Mouse (Mus musculus): ENCODE results near the gene Hpca. TPM values are rescaled to one million over a fixed set of nuclear protein-coding genes. Genes with fewer than 3 reads are reported as not detected.
A peak's percentile ranks its signal among the peaks of the same experiment; 100 is the strongest.

Hpca gene
- polyA plus RNA-seq, 1 experiment from 2014 or later: 16.8 TPM

- WGBS: 63% methylated on average over 13 of the region's 13 CpGs
- Histone ChIP-seq H3K9me3 (replicated peaks; ENCODE audit: control insufficient read depth, low read length) (no peaks in the 10 kb centered on the region), H3K4me3 (ENCODE audit: low read depth, low read length) (no peak overlapping the region), H3K4me1 (ENCODE audit: control insufficient read depth, insufficient read depth, low read length) (peaks cover 28% of the 10 kb centered on the region), H3K27me3 (replicated peaks; ENCODE audit: control insufficient read depth, insufficient read depth, low read length) (no peaks in the 10 kb centered on the region), H3K27ac (ENCODE audit: low read depth, low read length) (no peak overlapping the region), H3K36me3 (ENCODE audit: control insufficient read depth, insufficient read depth, low read length) (no peaks in the 10 kb centered on the region), H3K9ac (ENCODE audit: low read length) (no peak overlapping the region), H3K4me2 (ENCODE audit: low read length) (no peak overlapping the region)
- ATAC-seq: no peak
- DNase-seq (ENCODE audit: low spot score): peak; percentile 68
Measured at GRCm38 (mm10) chr4:129128582-129129338, 6.9 kb upstream of the Hpca start.

GRCm38 (mm10) chr4:129125736-129126451, 4.1 kb upstream of the Hpca start:
- Histone ChIP-seq H3K27me3 (replicated peaks; ENCODE audit: control insufficient read depth, insufficient read depth, low read length) (peaks cover 11% of the 10 kb centered on the region; the same call in 1 of the 2 replicates), H3K9ac (ENCODE audit: low read length) (no peak overlapping the region), H3K27ac (ENCODE audit: low read depth, low read length) (no peak overlapping the region), H3K36me3 (ENCODE audit: control insufficient read depth, insufficient read depth, low read length) (no peaks in the 10 kb centered on the region), H3K4me2 (ENCODE audit: low read length) (peak overlapping the region; percentile 40), H3K9me3 (replicated peaks; ENCODE audit: control insufficient read depth, low read length) (no peaks in the 10 kb centered on the region), H3K4me3 (ENCODE audit: low read depth, low read length) (peak overlapping the region; percentile 15; the same call in 1 of the 2 replicates), H3K4me1 (ENCODE audit: control insufficient read depth, insufficient read depth, low read length) (peaks cover 41% of the 10 kb centered on the region)
- DNase-seq (ENCODE audit: low spot score): no peak
- ATAC-seq: no peak
- 7% methylated on average over 19 of the region's 19 CpGs for WGBS

- Histone ChIP-seq H3K27ac (ENCODE audit: low read depth, low read length) (peak overlapping the region; percentile 52; the same call in 1 of the 2 replicates), H3K9ac (ENCODE audit: low read length) (no peak overlapping the region), H3K27me3 (replicated peaks; ENCODE audit: control insufficient read depth, insufficient read depth, low read length) (peaks cover 19% of the 10 kb centered on the region), H3K4me2 (ENCODE audit: low read length) (peak overlapping the region; percentile 40), H3K36me3 (ENCODE audit: control insufficient read depth, insufficient read depth, low read length) (no peaks in the 10 kb centered on the region), H3K4me3 (ENCODE audit: low read depth, low read length) (no peak overlapping the region), H3K4me1 (ENCODE audit: control insufficient read depth, insufficient read depth, low read length) (peaks cover 43% of the 10 kb centered on the region), H3K9me3 (replicated peaks; ENCODE audit: control insufficient read depth, low read length) (no peaks in the 10 kb centered on the region)
- whole genome bisulfite sequencing: 6% methylated on average over 13 of the region's 13 CpGs
- peak; percentile 60 for ATAC-seq
- peak; percentile 85 for DNase-seq (ENCODE audit: low spot score)
Measured at GRCm38 (mm10) chr4:129124652-129125146, 2.9 kb upstream of the Hpca start.

GRCm38 (mm10) chr4:129122719-129123118, 883 bp upstream of the Hpca start:
- H3K9ac ChIP-seq (ENCODE audit: low read length): no peak overlapping the region
- WGBS: 35% methylated on average over 8 of the region's 8 CpGs
- no peak overlapping the region for H3K4me2 ChIP-seq (ENCODE audit: low read length)
- H3K27me3 ChIP-seq (replicated peaks; ENCODE audit: control insufficient read depth, insufficient read depth, low read length): peaks cover 21% of the 10 kb centered on the region
- ATAC-seq (0 out of 2 replicates have a peak, but pooled peaks have one; percentile 30), DNase-seq (ENCODE audit: low spot score) (no peak)
- no peak overlapping the region for H3K4me3 ChIP-seq (ENCODE audit: low read depth, low read length)
- H3K36me3 ChIP-seq (ENCODE audit: control insufficient read depth, insufficient read depth, low read length): no peaks in the 10 kb centered on the region
- H3K4me1 ChIP-seq (ENCODE audit: control insufficient read depth, insufficient read depth, low read length): peaks cover 34% of the 10 kb centered on the region
- H3K9me3 ChIP-seq (replicated peaks; ENCODE audit: control insufficient read depth, low read length): no peaks in the 10 kb centered on the region
- no peak overlapping the region for H3K27ac ChIP-seq (ENCODE audit: low read depth, low read length)

- Histone ChIP-seq H3K27me3 (replicated peaks; ENCODE audit: control insufficient read depth, insufficient read depth, low read length) (peaks cover 21% of the 10 kb centered on the region), H3K4me3 (ENCODE audit: low read depth, low read length) (no peak overlapping the region), H3K9me3 (replicated peaks; ENCODE audit: control insufficient read depth, low read length) (no peaks in the 10 kb centered on the region), H3K9ac (ENCODE audit: low read length) (no peak overlapping the region), H3K27ac (ENCODE audit: low read depth, low read length) (no peak overlapping the region), H3K4me2 (ENCODE audit: low read length) (peak overlapping the region; percentile 91; the same call in 1 of the 2 replicates), H3K36me3 (ENCODE audit: control insufficient read depth, insufficient read depth, low read length) (no peaks in the 10 kb centered on the region), H3K4me1 (ENCODE audit: control insufficient read depth, insufficient read depth, low read length) (peaks cover 34% of the 10 kb centered on the region)
- no peak for ATAC-seq
- no peak for DNase-seq (ENCODE audit: low spot score)
- 30% methylated on average over 9 of the region's 9 CpGs for WGBS
Measured at GRCm38 (mm10) chr4:129122107-129122506, 271 bp upstream of the Hpca start.

- no peak overlapping the region; the same call in 1 of the 2 replicates for H3K27ac ChIP-seq (ENCODE audit: low read depth, low read length)
- no peaks in the 10 kb centered on the region for H3K9me3 ChIP-seq (replicated peaks; ENCODE audit: control insufficient read depth, low read length)
- under 1% methylated on average over 46 of the region's 59 CpGs for WGBS
- peak overlapping the region; percentile 91 for H3K4me2 ChIP-seq (ENCODE audit: low read length)
- ATAC-seq (peak; percentile 54), DNase-seq (ENCODE audit: low spot score) (no peak)
- H3K9ac ChIP-seq (ENCODE audit: low read length): peak overlapping the region; percentile 72
- no peaks in the 10 kb centered on the region for H3K36me3 ChIP-seq (ENCODE audit: control insufficient read depth, insufficient read depth, low read length)
- peak overlapping the region; percentile 48 for H3K4me3 ChIP-seq (ENCODE audit: low read depth, low read length)
- peaks cover 31% of the 10 kb centered on the region for H3K4me1 ChIP-seq (ENCODE audit: control insufficient read depth, insufficient read depth, low read length)
- H3K27me3 ChIP-seq (replicated peaks; ENCODE audit: control insufficient read depth, insufficient read depth, low read length): peaks cover 21% of the 10 kb centered on the region
Measured at GRCm38 (mm10) chr4:129120520-129121445, 1.1 kb downstream of the Hpca start.

GRCm38 (mm10) chr4:129119708-129120107, 2.1 kb downstream of the Hpca start:
- H3K4me2 ChIP-seq (ENCODE audit: low read length): peak overlapping the region; percentile 91
- DNase-seq (ENCODE audit: low spot score) (no peak), ATAC-seq (no peak)
- no peak overlapping the region for H3K9ac ChIP-seq (ENCODE audit: low read length)
- no peaks in the 10 kb centered on the region for H3K36me3 ChIP-seq (ENCODE audit: control insufficient read depth, insufficient read depth, low read length)
- peaks cover 20% of the 10 kb centered on the region for H3K4me1 ChIP-seq (ENCODE audit: control insufficient read depth, insufficient read depth, low read length)
- H3K27ac ChIP-seq (ENCODE audit: low read depth, low read length): no peak overlapping the region
- no peak overlapping the region for H3K4me3 ChIP-seq (ENCODE audit: low read depth, low read length)
- H3K9me3 ChIP-seq (replicated peaks; ENCODE audit: control insufficient read depth, low read length): no peaks in the 10 kb centered on the region
- peaks cover 21% of the 10 kb centered on the region for H3K27me3 ChIP-seq (replicated peaks; ENCODE audit: control insufficient read depth, insufficient read depth, low read length)
- WGBS: 73% methylated on average over 10 of the region's 10 CpGs

- H3K9me3 ChIP-seq (replicated peaks; ENCODE audit: control insufficient read depth, low read length): no peaks in the 10 kb centered on the region
- no peak for DNase-seq (ENCODE audit: low spot score)
- H3K27ac ChIP-seq (ENCODE audit: low read depth, low read length): no peak overlapping the region
- no peak overlapping the region for H3K9ac ChIP-seq (ENCODE audit: low read length)
- no peak overlapping the region for H3K4me2 ChIP-seq (ENCODE audit: low read length)
- WGBS: 90% methylated on average over 14 of the region's 14 CpGs
- peaks cover 23% of the 10 kb centered on the region for H3K4me1 ChIP-seq (ENCODE audit: control insufficient read depth, insufficient read depth, low read length)
- no peak for ATAC-seq
- no peaks in the 10 kb centered on the region for H3K36me3 ChIP-seq (ENCODE audit: control insufficient read depth, insufficient read depth, low read length)
- H3K27me3 ChIP-seq (replicated peaks; ENCODE audit: control insufficient read depth, insufficient read depth, low read length): peaks cover 18% of the 10 kb centered on the region
- no peak overlapping the region for H3K4me3 ChIP-seq (ENCODE audit: low read depth, low read length)
Measured at GRCm38 (mm10) chr4:129117720-129118510, 3.9 kb downstream of the Hpca start.
